Mouse (Mus musculus): ENCODE data around the gene Pde4c.

DNA sequence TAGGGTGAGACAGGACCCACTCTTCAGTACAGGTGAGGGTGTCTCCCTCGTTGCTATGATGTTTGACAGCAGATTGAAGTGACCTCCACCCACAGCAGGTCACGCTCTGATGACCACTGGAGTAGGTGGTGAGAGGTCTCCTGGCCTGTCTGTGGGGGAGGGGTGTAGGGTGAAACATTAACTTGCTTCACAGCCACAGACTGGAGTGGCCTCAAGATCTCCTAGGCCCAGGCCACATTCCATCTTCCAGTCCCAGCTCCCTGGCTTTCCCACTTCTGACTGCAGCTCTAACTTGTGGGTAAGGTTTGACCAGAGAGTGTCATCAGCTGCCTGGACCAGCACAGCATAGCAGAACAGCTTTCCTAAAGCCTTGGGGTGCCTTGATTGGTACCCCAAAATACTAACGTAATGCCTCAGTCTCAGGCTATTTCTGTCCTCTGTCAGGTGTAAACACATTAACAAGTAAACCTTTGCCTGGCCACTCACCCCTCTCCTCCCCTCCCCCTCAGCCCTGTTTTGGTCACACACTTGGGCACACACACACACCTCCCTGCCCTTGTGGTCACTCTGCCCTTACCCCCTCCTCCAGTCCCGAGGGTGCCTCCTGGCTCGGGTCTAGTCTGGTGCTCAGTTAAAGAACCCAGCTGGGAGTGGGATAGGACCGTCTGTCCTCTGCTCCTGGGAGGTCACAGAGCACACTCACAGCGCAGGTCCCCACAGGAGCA is at the start of gene Pde4c:
- TF ChIP-seq POLR2A (IDR thresholded peaks at IDR 0.05; ENCODE audit: borderline replicate concordance, extremely low read depth, low read depth, low read length) (no peak), CTCF (IDR thresholded peaks at IDR 0.05; ENCODE audit: insufficient read depth, low read length) (no peak)

Data from lung, adult 2 months (tissue).